Mouse (Mus musculus) ES-E14 (cell line): Measurements from ENCODE around the gene Nrg3.

Experiments
- CHD2 ChIP-seq: IDR thresholded peaks from 2 replicates; pipeline ENCODE4 v1.6.1; 2014; ENCODE audit warnings: mild to moderate bottlenecking, low read depth, low read length, inconsistent platforms
- HCFC1 ChIP-seq: IDR thresholded peaks from 2 replicates; pipeline ENCODE4 v1.6.1; 2012; ENCODE audit warnings: low read length, inconsistent platforms, borderline replicate concordance; ENCODE audit not compliant: insufficient read depth
- ZC3H11A ChIP-seq: IDR thresholded peaks from 2 replicates; pipeline ENCODE4 v1.6.1; 2012; ENCODE audit warnings: low read depth, mild to moderate bottlenecking, inconsistent platforms, low read length, borderline replicate concordance
- ZNF384 ChIP-seq: IDR thresholded peaks from 2 replicates; pipeline ENCODE4 v1.6.1; 2012; ENCODE audit warnings: low read depth, low read length, inconsistent platforms

GRCm38 (mm10) chr14:39044290-39044689 lies 428.6 kb downstream of the Nrg3 start:
- TF ChIP-seq ZC3H11A (no peak), CHD2 (no peak), HCFC1 (no peak), ZNF384 (no peak)
